Mouse (Mus musculus) forebrain, embryonic 13.5 days (tissue): ENCODE measurements around the gene Nrl. TPM values are rescaled to one million over a fixed set of nuclear protein-coding genes. Genes with fewer than 3 reads are reported as not detected.

Source experiments
- ATAC-seq: fragments of 200-750 bp; cut with Nextera tagmentation; 2 replicates; pipeline ENCODE4 v1.8.0; 2017
- H3K27ac ChIP-seq: fragments of 300-500 bp; sonication (generic); 2 replicates; pipeline ENCODE4 v1.5.1; 2015; ENCODE audit warnings: inconsistent platforms, mild to moderate bottlenecking, moderate library complexity
- H3K27me3 ChIP-seq: fragments of 300-500 bp; sonication (generic); 2 replicates; pipeline ENCODE4 v1.6.1; 2015; ENCODE audit warnings: mild to moderate bottlenecking, inconsistent platforms
- H3K36me3 ChIP-seq: fragments of 300-500 bp; sonication (generic); 2 replicates; pipeline ENCODE4 v1.6.1; 2015; ENCODE audit warnings: mild to moderate bottlenecking, inconsistent platforms; ENCODE audit not compliant: poor library complexity, severe bottlenecking
- H3K4me1 ChIP-seq: fragments of 300-500 bp; sonication (generic); 2 replicates; pipeline ENCODE4 v1.6.1; 2015; ENCODE audit warnings: inconsistent platforms
- H3K4me2 ChIP-seq: fragments of 300-500 bp; sonication (generic); 2 replicates; pipeline ENCODE4 v1.6.1; 2015; ENCODE audit warnings: inconsistent platforms, mild to moderate bottlenecking, moderate library complexity
- H3K4me3 ChIP-seq: fragments of 300-500 bp; sonication (generic); 2 replicates; pipeline ENCODE4 v1.5.1; 2015; ENCODE audit warnings: mild to moderate bottlenecking, inconsistent platforms
- H3K9ac ChIP-seq: fragments of 300-500 bp; sonication (generic); 2 replicates; pipeline ENCODE4 v1.6.1; 2015; ENCODE audit warnings: mild to moderate bottlenecking, inconsistent platforms
- H3K9me3 ChIP-seq: fragments of 300-500 bp; sonication (generic); replicated peaks from 2 replicates; pipeline ENCODE4 v1.6.1; 2016; ENCODE audit warnings: inconsistent platforms
- WGBS: fragments of 180-500 bp; shearing (Covaris S2); methylation state at CpG from one replicate; pipeline ENCODE4 v1.1.7; 2015; 5-methylcytosine and 5-hydroxymethylcytosine counted together
- polyA plus RNA-seq: library from polyadenylated mRNA; unstranded; fragments of >200 nt; fragmentation: Nextera tagmentation; extraction: Ambion mirVana; gene quantifications from 2 replicates; pipeline ENCODE4 v1.2.1, GENCODE M21; 2015

Gene Nrl
- polyA plus RNA-seq, 1 experiment from 2014 or later: not detected

DNA sequence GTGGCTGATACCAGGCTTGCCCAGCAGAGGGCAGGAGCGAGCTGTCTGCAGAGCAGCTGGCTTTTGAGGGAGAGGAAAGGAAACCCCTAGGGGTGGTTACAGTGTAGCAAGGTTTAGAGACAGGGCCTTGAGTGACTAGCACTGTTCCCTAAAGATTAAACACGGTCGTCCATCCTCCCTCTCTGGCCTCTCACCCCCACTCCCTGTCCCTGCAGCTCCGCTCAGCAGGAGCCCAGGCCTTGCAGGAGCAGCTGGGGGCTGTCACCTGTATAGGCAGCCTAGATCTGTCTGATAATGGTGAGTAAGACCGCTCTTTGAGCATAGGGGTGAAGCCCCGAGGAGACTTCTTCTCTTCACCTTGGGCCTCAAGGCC, 27.3 kb downstream of the Nrl start:
- no peak overlapping the region for H3K27ac ChIP-seq
- no peak overlapping the region for H3K4me3 ChIP-seq
- 26% methylated on average over 6 of the region's 6 CpGs for WGBS
- H3K9me3 ChIP-seq: no peaks in the 10 kb centered on the region
- no peak overlapping the region for H3K4me2 ChIP-seq
- H3K9ac ChIP-seq: peak overlapping the region; percentile 40; the same call in 1 of the 2 replicates
- H3K27me3 ChIP-seq: no peaks in the 10 kb centered on the region
- peaks cover 14% of the 10 kb centered on the region for H3K4me1 ChIP-seq
- ATAC-seq: peak; percentile 64
- H3K36me3 ChIP-seq: peaks cover 91% of the 10 kb centered on the region

DNA sequence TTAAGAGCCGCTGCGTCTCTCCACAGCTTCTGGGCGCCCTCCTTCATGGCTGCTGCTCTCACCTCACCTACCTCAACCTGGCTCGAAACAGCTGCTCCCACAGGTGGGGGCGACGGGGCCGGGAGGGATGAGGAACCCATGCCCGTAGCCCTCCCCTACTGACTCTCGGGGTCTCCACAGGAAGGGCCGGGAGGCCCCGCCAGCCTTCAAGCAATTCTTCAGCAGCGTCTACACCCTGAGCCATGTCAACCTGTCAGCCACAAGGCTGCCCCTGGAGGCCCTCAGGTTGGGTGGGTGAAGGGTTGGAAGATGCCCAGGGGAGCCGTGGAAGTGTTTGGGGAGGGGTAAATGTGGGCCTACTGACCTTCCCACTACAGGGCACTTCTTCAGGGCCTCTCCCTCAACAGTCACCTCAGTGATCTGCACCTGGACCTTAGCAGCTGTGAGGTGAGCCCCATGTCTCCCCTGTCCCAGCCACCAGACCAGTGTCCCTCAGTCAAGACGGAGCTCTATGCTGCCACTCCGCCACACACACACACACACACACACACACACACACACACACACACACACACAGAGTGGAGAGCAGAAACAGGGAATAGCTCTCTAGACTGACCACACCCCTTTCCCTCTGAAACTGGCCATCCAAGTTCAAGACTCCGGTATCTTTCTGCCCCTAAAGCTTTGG, 27.9 kb downstream of the Nrl start:
- ATAC-seq: peak; percentile 34
- Histone ChIP-seq H3K4me3 (no peak overlapping the region), H3K4me2 (no peak overlapping the region), H3K27me3 (no peaks in the 10 kb centered on the region), H3K9me3 (no peaks in the 10 kb centered on the region), H3K36me3 (peaks cover 87% of the 10 kb centered on the region), H3K4me1 (peaks cover 19% of the 10 kb centered on the region), H3K27ac (no peak overlapping the region), H3K9ac (no peak overlapping the region)
- 74% methylated on average over 15 of the region's 16 CpGs for WGBS

DNA sequence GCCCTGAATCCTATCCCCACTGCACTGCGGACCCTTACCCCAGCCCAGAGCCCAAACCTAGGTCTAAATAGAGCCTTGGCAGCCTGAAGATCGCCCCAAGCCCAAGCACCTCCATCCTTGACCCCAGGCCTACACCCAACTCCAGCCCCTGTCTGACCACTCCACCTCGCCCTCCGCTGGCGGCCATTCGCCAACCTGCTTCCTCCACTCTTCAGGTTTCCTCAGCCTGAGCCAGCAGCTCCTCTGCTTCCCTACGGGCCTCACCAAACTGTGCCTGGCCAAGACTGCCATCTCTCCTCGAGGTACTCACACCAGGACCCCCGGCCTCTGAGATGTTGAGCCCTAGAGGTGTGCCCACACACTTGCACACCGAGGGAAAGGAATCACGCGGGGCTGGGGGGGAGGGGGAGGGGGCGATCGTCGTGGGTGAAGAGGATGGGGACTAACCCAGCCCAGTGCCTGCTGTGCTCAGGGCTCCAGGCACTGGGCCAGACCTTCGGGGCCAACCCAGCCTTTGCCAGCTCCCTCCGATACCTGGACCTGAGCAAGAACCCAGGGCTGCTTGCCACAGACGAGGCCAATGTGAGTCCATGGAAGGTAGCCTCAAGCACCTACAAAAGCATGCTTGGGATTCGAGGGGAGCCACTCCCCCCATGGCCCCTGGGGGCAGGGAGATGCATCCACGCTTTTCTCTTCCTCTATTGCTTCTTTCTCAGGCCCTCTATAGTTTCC, 29.1 kb downstream of the Nrl start:
- WGBS: 72% methylated on average over 20 of the region's 20 CpGs
- Histone ChIP-seq H3K9ac (no peak overlapping the region), H3K4me1 (peaks cover 24% of the 10 kb centered on the region), H3K9me3 (no peaks in the 10 kb centered on the region), H3K27ac (no peak overlapping the region), H3K4me2 (no peak overlapping the region), H3K4me3 (no peak overlapping the region), H3K36me3 (peaks cover 74% of the 10 kb centered on the region), H3K27me3 (no peaks in the 10 kb centered on the region)
- ATAC-seq: no peak

DNA sequence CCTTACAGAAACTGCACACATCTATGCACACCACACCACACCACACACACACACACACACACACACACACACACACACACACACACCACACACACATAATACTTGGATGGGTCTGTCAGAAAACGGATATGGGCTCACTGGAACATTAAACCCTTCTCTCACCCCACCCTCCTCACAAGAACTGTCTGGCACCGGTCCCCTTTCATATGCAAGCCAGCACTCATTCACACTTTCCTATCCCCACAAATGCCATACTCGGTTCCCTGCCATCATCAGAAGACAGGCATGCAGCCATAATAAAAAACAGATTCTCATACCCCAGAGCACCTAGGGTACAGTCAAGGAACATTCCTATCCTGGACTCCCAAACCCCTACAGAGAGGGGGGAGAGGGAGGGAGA, 32.7 kb downstream of the Nrl start:
- Histone ChIP-seq H3K9me3 (no peaks in the 10 kb centered on the region), H3K4me1 (peaks cover 32% of the 10 kb centered on the region), H3K9ac (peak overlapping the region; percentile 94), H3K36me3 (peaks cover 40% of the 10 kb centered on the region), H3K4me2 (peak overlapping the region; percentile 75), H3K4me3 (peak overlapping the region; percentile 82), H3K27ac (peak overlapping the region; percentile 95), H3K27me3 (no peaks in the 10 kb centered on the region)
- WGBS: 39% methylated on average over 3 of the region's 3 CpGs
- peak; percentile 7; the same call in 1 of the 2 replicates for ATAC-seq

DNA sequence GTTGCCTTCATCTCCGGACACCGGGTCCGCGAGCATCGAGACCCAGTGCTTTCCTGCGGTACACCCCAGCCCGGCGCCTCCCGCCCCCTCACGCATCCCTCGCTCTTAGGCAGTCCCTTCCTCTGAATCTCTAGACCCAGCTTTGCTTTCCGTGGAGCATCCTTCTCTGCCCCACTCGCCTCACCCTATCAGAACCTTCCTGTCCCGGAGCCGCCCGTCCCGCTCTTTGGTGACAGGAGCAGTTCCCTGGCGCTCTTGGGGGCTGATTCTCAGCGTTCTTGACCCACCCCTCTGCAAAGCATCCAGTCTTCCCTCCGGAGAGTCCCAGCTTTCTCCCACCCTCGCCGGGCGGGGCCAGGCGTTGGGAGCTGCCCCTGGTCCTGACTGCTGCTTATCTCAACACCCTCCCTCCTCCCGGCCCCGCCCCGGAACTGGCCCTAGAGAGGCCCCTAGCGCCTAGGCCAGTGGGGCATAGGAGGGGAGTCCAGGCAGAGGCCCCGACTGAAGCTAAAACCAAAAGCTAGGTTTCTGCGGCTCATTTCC, 33.4 kb downstream of the Nrl start:
- peak overlapping the region; percentile 82 for H3K4me3 ChIP-seq
- peak overlapping the region; percentile 75 for H3K4me2 ChIP-seq
- H3K9ac ChIP-seq: peak overlapping the region; percentile 94
- under 1% methylated on average over 29 of the region's 30 CpGs for WGBS
- no peaks in the 10 kb centered on the region for H3K27me3 ChIP-seq
- peaks cover 32% of the 10 kb centered on the region for H3K4me1 ChIP-seq
- peak; percentile 72 for ATAC-seq
- peaks cover 32% of the 10 kb centered on the region for H3K36me3 ChIP-seq
- peak overlapping the region; percentile 95 for H3K27ac ChIP-seq
- H3K9me3 ChIP-seq: no peaks in the 10 kb centered on the region

DNA sequence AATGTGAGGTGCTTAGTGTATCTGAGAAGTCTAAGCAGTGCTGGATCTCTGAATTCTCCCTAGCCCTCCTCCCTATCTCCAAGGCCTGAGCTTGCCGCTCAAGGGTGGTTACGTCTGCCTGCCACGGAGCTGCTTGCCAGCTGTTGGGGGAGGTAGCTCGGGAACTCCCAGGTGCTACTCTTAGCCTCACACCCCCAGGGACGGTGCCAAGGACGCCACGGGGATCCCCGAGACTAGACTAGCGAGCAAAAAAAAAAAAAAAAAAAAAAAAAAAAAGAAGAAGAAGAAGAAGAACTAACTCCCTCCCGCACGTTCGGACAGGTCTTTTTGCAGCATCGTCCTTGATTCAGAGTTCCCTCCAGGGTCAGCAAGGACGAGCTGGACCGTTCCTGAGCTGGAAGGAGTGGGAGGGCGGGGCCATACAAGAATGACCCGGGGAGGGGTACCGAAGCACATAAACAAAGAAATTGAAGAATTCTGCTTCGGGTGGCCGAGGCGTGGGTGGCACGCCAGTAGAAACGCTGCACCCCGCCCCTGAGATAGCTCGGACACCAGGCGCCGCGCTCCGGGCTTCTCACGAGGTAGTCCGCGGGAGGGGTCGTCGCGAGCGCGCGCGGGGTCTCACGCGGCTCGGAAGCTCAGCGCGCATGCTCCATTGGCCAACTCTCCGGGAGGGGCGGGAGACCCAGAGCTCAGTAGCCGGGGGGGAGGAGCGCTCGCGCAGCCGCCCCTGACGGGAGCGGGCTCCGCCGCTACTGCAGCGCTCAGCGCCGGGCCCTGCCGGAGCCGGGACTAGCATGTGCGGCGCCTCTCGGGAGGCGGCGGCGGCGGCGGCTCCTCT, 34.2 kb downstream of the Nrl start, which contains the start of gene Carmil3:
TSS of gene Carmil3 (plus strand) at position 291 of the 841 bp plus-strand sequence.
- peak within 1 kb of the TSS; percentile 82 for H3K4me3 ChIP-seq
- under 1% methylated on average over 62 of the region's 68 CpGs for WGBS
- peak; percentile 90 for ATAC-seq

DNA sequence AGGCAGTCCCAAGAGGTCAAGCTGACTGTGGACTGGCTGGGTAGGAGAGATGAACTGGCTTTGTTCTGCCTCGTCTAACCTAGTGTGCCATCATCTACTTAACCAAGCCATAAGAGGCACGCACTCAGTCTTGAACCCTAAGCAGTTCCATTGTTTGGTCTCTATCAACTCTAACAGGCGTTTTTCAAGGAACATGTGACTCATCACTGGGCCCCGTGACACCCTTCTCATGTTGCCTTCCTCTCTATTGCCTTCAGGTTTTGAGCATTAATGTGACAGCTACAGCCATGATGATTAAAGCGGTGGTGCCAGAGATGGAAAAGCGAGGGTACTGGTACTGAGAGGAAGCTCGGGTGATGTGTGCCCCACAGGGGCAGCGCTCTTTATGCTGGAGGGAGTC, 37.9 kb downstream of the Nrl start:
- H3K36me3 ChIP-seq: no peaks in the 10 kb centered on the region; the same call in 1 of the 2 replicates
- no peak overlapping the region for H3K9ac ChIP-seq
- H3K4me3 ChIP-seq: no peak overlapping the region
- no peaks in the 10 kb centered on the region for H3K9me3 ChIP-seq
- no peak for ATAC-seq
- 90% methylated on average over 8 of the region's 8 CpGs for WGBS
- H3K27ac ChIP-seq: no peak overlapping the region
- H3K27me3 ChIP-seq: no peaks in the 10 kb centered on the region
- no peak overlapping the region for H3K4me2 ChIP-seq
- peaks cover 32% of the 10 kb centered on the region for H3K4me1 ChIP-seq

More for the DNA sequence above, 34.2 kb downstream of the Nrl start, which contains the start of gene Carmil3:
- H3K9ac ChIP-seq: peak within 1 kb of the TSS; percentile 94
- peaks cover 25% of the 10 kb centered on the region for H3K36me3 ChIP-seq
- peak within 1 kb of the TSS; percentile 75 for H3K4me2 ChIP-seq
- peak within 1 kb of the TSS; percentile 95 for H3K27ac ChIP-seq
- H3K27me3 ChIP-seq: no peaks in the 10 kb centered on the region
- peaks cover 33% of the 10 kb centered on the region for H3K4me1 ChIP-seq
- H3K9me3 ChIP-seq: no peaks in the 10 kb centered on the region

DNA sequence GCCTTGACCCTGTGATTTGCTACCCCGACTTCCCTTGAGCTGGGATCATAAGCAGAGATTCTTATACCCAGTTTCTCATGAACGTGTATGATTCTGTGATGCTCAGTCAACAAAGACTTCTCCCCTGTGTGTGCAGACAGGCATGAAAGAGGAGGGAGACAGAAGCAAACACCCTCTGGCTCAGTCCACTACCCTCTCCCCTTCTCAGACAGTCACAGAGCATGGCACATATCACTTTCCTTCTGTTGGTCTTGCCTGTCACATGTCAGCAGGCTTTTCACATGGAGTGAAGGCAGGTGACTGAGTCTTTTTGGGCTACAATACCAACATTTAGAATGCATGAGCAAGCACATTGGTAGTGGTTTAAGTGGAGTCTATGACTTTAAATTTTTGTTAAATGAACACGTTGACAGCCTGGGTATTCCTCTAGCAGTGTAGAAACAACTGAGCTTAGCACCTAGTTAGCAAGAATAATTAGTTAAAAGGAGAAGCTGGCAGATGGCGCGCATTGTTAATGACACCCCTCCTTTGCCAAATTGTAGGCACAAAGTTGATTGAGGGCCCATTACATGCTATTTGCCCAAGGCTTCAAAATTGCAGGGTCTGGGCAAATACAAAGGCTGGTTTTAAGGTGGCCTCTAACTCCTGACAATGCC, 40.2 kb downstream of the Nrl start:
- H3K27ac ChIP-seq: peak overlapping the region; percentile 83
- peak; percentile 92 for ATAC-seq
- H3K9me3 ChIP-seq: no peaks in the 10 kb centered on the region
- 0 out of 2 replicates have a peak overlapping the region, but pooled peaks have one; percentile 10 for H3K4me2 ChIP-seq
- no peak overlapping the region for H3K4me3 ChIP-seq
- H3K4me1 ChIP-seq: peaks cover 29% of the 10 kb centered on the region
- 46% methylated on average over 5 of the region's 5 CpGs for WGBS
- no peaks in the 10 kb centered on the region for H3K27me3 ChIP-seq
- no peaks in the 10 kb centered on the region; the same call in 1 of the 2 replicates for H3K36me3 ChIP-seq
- H3K9ac ChIP-seq: no peak overlapping the region

DNA sequence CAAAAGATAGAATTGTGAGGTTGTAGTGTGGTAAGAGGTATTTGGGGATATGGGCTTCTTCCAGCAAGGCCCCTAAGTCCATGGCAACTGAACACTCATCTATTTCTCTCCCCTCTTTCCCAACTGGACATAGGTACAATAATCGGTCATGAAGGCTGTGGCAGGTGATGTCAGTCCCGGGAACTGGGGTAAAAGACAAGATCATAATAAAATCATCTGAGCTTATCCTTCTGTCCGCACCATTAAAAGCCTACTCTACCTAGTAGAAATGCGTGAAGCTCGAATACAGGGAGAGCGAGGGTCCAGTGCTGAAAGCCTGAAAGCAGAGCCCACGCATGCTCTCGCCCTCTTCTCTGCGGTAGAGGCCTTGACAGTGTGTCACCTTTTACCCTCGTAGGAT, 45.2 kb downstream of the Nrl start:
- Histone ChIP-seq H3K9ac (no peak overlapping the region), H3K9me3 (no peaks in the 10 kb centered on the region), H3K4me1 (peaks cover 31% of the 10 kb centered on the region), H3K36me3 (no peaks in the 10 kb centered on the region), H3K27ac (no peak overlapping the region), H3K4me3 (peak overlapping the region; percentile 58; the same call in 1 of the 2 replicates), H3K27me3 (no peaks in the 10 kb centered on the region), H3K4me2 (peak overlapping the region; percentile 65)
- 95% methylated on average over 10 of the region's 10 CpGs for WGBS
- ATAC-seq: no peak

DNA sequence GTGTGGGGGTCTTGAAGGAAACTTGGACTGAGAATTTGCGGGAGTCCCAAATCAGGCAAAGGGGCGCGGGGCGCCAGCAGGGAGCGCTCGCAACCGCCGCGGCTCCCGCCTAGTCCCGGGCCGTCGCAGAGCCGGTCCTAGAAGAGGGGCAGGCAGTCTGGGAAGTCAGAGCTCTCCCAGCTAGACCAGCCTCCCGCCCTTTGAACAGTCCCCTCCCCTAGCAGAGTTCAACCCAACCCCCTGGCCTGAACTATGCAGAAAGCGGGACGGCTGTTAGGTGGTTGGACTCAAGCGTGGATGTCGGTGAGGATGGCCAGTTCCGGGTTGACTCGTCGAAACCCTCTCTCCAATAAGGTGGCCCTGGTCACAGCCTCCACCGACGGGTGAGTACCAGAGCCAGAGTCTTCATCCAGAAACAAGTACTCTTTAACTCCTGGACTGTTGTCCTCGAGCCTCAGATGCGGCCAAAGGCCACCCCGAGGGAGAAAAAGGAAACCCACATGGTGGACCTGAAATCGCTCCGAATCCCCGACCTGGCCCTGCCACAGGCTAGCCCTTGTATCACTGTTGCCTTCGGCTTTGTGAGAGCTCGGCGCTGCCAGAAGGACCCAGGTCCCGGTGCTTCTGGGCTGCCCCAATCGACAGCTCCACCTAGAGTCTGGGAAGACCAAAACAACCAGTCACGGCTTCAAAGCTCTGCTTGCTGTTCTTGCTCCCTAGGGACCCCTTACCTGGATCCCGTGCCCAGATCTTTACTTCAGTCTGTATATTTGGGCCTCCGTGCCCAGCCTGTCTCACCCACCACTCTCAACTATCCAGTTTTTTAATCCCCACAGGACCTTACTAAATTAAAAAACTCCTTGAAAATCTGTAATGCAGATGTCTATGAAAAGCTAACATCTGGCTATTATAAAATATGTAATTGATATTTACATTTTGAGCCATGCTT, 45.9 kb downstream of the Nrl start, which contains the start of gene Dhrs4:
TSS of gene Dhrs4 (plus strand) at position 108 of the 949 bp plus-strand sequence.
- Histone ChIP-seq H3K9me3 (no peaks in the 10 kb centered on the region), H3K27ac (peak within 1 kb of the TSS; percentile 59; the same call in 1 of the 2 replicates), H3K9ac (peak within 1 kb of the TSS; percentile 72), H3K36me3 (no peaks in the 10 kb centered on the region), H3K4me3 (peak within 1 kb of the TSS; percentile 58), H3K4me2 (peak within 1 kb of the TSS; percentile 65), H3K4me1 (peaks cover 24% of the 10 kb centered on the region), H3K27me3 (no peaks in the 10 kb centered on the region)
- WGBS: under 1% methylated on average over 38 of the region's 38 CpGs
- ATAC-seq: peak; percentile 95
